Mouse (Mus musculus) CH12.LX (cell line): ENCODE results near the gene Metap2.

ENCODE experiments used
- CHD2 ChIP-seq: IDR thresholded peaks from 2 replicates; pipeline ENCODE4 v1.6.1; 2011; ENCODE audit warnings: low read length, improper control_type of control experiment
- CTCF ChIP-seq, 2 experiments: IDR thresholded peaks in 1 of 2; conservative IDR thresholded peaks in 1 of 2; 2 replicates each; pipeline ENCODE4 v1.5.1; 2011 to 2012; ENCODE audit warnings: low read depth in 2 of 2, low read length in 2 of 2, improper control_type of control experiment in 1 of 2, inconsistent platforms in 1 of 2, mild to moderate bottlenecking in 1 of 2, moderate library complexity in 1 of 2
- E2F4 ChIP-seq: IDR thresholded peaks from 2 replicates; pipeline ENCODE4 v1.6.1; 2011; ENCODE audit warnings: low read depth, low read length, improper control_type of control experiment; ENCODE audit not compliant: insufficient replicate concordance
- ELF1 ChIP-seq: IDR thresholded peaks from 2 replicates; pipeline ENCODE4 v1.6.1; 2014; ENCODE audit warnings: low read depth, mild to moderate bottlenecking, inconsistent platforms, low read length, improper control_type of control experiment
- MAFK ChIP-seq: IDR thresholded peaks from 2 replicates; pipeline ENCODE4 v1.6.1; 2011; ENCODE audit warnings: low read length, improper control_type of control experiment; ENCODE audit not compliant: insufficient replicate concordance
- POLR2A ChIP-seq: IDR thresholded peaks from 2 replicates; pipeline ENCODE4 v1.6.1; 2011; ENCODE audit warnings: low read depth, mild to moderate bottlenecking, improper control_type of control experiment, low read length
- POLR2AphosphoS2 ChIP-seq: IDR thresholded peaks from 2 replicates; pipeline ENCODE4 v1.6.1; 2011; ENCODE audit warnings: low read depth, low read length, improper control_type of control experiment
- USF1 ChIP-seq: IDR thresholded peaks from 2 replicates; pipeline ENCODE4 v1.6.1; 2014; ENCODE audit warnings: low read depth, mild to moderate bottlenecking, inconsistent platforms, low read length, improper control_type of control experiment
- ZC3H11A ChIP-seq: IDR thresholded peaks from 2 replicates; pipeline ENCODE4 v1.6.1; 2012; ENCODE audit warnings: low read depth, mild to moderate bottlenecking, inconsistent platforms, low read length, improper control_type of control experiment
- ZKSCAN1 ChIP-seq: IDR thresholded peaks from 2 replicates; pipeline ENCODE4 v1.6.1; 2012; ENCODE audit warnings: low read depth, inconsistent platforms, low read length, improper control_type of control experiment, borderline replicate concordance
- ZMIZ1 ChIP-seq: IDR thresholded peaks from 2 replicates; pipeline ENCODE4 v1.6.1; 2012; ENCODE audit warnings: low read depth, mild to moderate bottlenecking, inconsistent platforms, low read length, improper control_type of control experiment

DNA sequence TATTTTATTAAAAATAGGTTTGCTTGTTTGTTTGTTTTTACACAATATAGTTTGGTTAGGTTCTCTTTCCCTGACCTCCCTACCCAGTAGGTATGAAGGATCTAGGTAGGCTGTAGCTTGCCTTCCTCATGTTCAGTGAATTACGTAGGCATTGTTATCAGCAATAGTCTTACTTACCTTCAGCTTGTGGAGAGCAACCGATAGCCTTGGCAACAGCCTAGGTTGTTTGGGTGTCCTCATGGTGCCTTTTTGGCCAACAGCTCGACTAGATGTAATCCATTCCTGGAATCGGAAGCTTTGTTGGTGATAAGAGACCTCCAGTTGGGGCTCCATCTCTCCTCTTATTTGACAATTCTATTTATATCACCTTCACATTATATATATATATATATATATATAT is 24.3 kb upstream of the Metap2 start:
- TF ChIP-seq CTCF (conservative IDR thresholded peaks at IDR 0.05 in 1 of 2, IDR thresholded peaks at IDR 0.05 in 1 of 2; ENCODE audit: low read depth in 2 of 2, low read length in 2 of 2) (no peak), CHD2 (no peak), ELF1 (no peak), POLR2A (no peak), USF1 (no peak), ZC3H11A (no peak), MAFK (no peak), ZKSCAN1 (no peak), ZMIZ1 (no peak), POLR2AphosphoS2 (no peak), E2F4 (no peak)
